Mouse (Mus musculus): ENCODE measurements at regions not wholly inside any gene's neighbourhood (a gene's known extent, or its start where the extent isn't known, plus 50 kb on each side); places are given as distances from the start of the nearest gene placed in this dataset.
"Not testable (repeated sequence)": the region's sequence is repeated elsewhere in the genome, so short reads cannot be mapped to it uniquely, and the experiment has no call there.

- peak; percentile 16 to 35 for DNase-seq (ENCODE audit: low spot score in 2 of 2)
These were observed 244.5 kb upstream of the Jarid2 start for GRCm38 (mm10) chr13:44484582-44485329.

- no peak for DNase-seq (ENCODE audit: low spot score in 2 of 2)
These were observed 238.3 kb upstream of the Jarid2 start for GRCm38 (mm10) chr13:44490935-44491465.

- DNase-seq (ENCODE audit: low spot score in 2 of 2), result no peak
These were observed 235.4 kb upstream of the Jarid2 start for GRCm38 (mm10) chr13:44493884-44494283.

- DNase-seq (ENCODE audit: low spot score in 2 of 2), result no peak
These were observed 233.8 kb upstream of the Jarid2 start for GRCm38 (mm10) chr13:44495450-44495849.

GRCm38 (mm10) chr13:44496596-44496995, 232.7 kb upstream of the Jarid2 start:
- no peak for DNase-seq (ENCODE audit: low spot score in 2 of 2)

- not testable (repeated sequence) for DNase-seq (ENCODE audit: low spot score in 2 of 2)
These were observed 228.4 kb upstream of the Jarid2 start for GRCm38 (mm10) chr13:44500896-44501295.

GRCm38 (mm10) chr13:44501777-44502321, 227.4 kb upstream of the Jarid2 start:
- DNase-seq (ENCODE audit: low spot score in 2 of 2), result no peak

GRCm38 (mm10) chr13:44502612-44503256, 226.5 kb upstream of the Jarid2 start:
- no peak for DNase-seq (ENCODE audit: low spot score in 2 of 2)

GRCm38 (mm10) chr13:44503257-44503950, 225.9 kb upstream of the Jarid2 start:
- DNase-seq (ENCODE audit: low spot score in 2 of 2), result no peak

GRCm38 (mm10) chr13:44504455-44504854, 224.8 kb upstream of the Jarid2 start:
- no peak for DNase-seq (ENCODE audit: low spot score in 2 of 2)

- no peak for DNase-seq (ENCODE audit: low spot score in 2 of 2)
These were observed 222.3 kb upstream of the Jarid2 start for GRCm38 (mm10) chr13:44506975-44507374.

GRCm38 (mm10) chr13:44509526-44510159, 219.6 kb upstream of the Jarid2 start:
- no peak for DNase-seq (ENCODE audit: low spot score in 2 of 2)

- no peak for DNase-seq (ENCODE audit: low spot score in 2 of 2)
These were observed 215.6 kb upstream of the Jarid2 start for GRCm38 (mm10) chr13:44513378-44514285.

GRCm38 (mm10) chr13:44514636-44515158, 214.6 kb upstream of the Jarid2 start:
- no peak for DNase-seq (ENCODE audit: low spot score in 2 of 2)

- DNase-seq (ENCODE audit: low spot score in 2 of 2), result no peak
These were observed 212.4 kb upstream of the Jarid2 start for GRCm38 (mm10) chr13:44516863-44517262.

- no peak for DNase-seq (ENCODE audit: low spot score in 2 of 2)
These were observed 212.0 kb upstream of the Jarid2 start for GRCm38 (mm10) chr13:44517312-44517711.

GRCm38 (mm10) chr13:44518215-44518614, 211.1 kb upstream of the Jarid2 start:
- DNase-seq (ENCODE audit: low spot score in 2 of 2), result no peak

GRCm38 (mm10) chr13:44523516-44523915, 205.8 kb upstream of the Jarid2 start:
- DNase-seq (ENCODE audit: low spot score in 2 of 2), result no peak

GRCm38 (mm10) chr13:44530867-44531564, 198.3 kb upstream of the Jarid2 start:
- DNase-seq (ENCODE audit: low spot score in 2 of 2), result no peak
